Mouse (Mus musculus): ENCODE data around the gene Rab3d. TPM values are rescaled to one million over a fixed set of nuclear protein-coding genes. Genes with fewer than 3 reads are reported as not detected.
"Not testable (repeated sequence)": the region's sequence is repeated elsewhere in the genome, so short reads cannot be mapped to it uniquely, and the experiment has no call there.

The Rab3d gene
- polyA plus RNA-seq, 1 experiment: 14.3 TPM

DNA sequence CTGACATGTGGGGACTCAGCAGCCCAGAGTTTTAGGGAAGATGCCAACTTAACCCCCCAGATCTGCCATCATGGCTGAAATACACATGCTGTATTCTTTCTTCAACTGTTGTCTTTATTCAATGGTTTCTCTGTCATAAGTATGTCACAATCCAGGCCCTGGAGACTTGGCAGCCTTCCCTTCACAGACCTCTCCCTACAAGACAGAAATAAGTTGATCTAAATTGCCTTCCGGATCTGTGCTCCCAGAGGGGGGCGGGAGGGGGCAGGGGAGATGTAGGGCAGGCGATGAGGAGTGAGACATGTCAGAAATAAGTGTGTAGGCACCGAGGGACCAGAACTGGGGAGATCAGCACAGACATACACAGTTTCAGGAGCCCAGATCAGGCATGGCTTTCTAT is 45.8 kb downstream of the Rab3d start:
- H3K4me1 ChIP-seq (ENCODE audit: control insufficient read depth, insufficient read depth, low read length): 0 out of 2 replicates have a peak, but pooled peaks cover 1% of the 10 kb centered on the region
- TF ChIP-seq CTCF (IDR thresholded peaks at IDR 0.05; ENCODE audit: extremely low read depth, insufficient read depth, low read length) (no peak), POLR2A (IDR thresholded peaks at IDR 0.05; ENCODE audit: extremely low read depth, insufficient read depth, low read length) (no peak)
- H3K4me3 ChIP-seq (ENCODE audit: insufficient read depth, low read length): no peak overlapping the region
- H3K27ac ChIP-seq (ENCODE audit: insufficient read depth, low read length): no peak overlapping the region

- TF ChIP-seq CTCF (IDR thresholded peaks at IDR 0.05; ENCODE audit: extremely low read depth, insufficient read depth, low read length) (peak; percentile 78), POLR2A (IDR thresholded peaks at IDR 0.05; ENCODE audit: extremely low read depth, insufficient read depth, low read length) (no peak)
- Histone ChIP-seq H3K27ac (ENCODE audit: insufficient read depth, low read length) (no peak overlapping the region), H3K4me1 (ENCODE audit: control insufficient read depth, insufficient read depth, low read length) (0 out of 2 replicates have a peak, but pooled peaks cover 1% of the 10 kb centered on the region), H3K4me3 (ENCODE audit: insufficient read depth, low read length) (no peak overlapping the region)
These were observed 47.0 kb downstream of the Rab3d start for GRCm38 (mm10) chr9:21870879-21871524.

DNA sequence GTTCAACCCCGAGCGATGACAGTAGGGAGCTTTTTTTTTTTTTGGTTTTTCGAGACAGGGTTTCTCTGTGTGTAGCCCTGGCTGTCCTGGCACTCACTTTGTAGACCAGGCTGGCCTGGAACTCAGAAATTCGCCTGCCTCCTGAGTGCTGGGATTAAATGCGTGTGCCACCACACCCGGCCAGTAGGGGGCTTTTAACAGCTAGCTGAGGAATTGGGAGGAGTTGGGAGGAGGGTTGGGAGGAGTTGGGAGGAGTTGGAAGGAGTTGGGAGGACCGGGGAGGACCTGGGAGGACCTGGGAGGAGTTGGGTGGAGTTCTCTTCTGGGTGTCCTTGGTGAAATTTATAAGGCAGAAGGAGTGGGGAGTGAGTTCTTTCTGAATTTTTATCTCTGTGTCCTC is 48.7 kb downstream of the Rab3d start:
- H3K27ac ChIP-seq (ENCODE audit: insufficient read depth, low read length); H3K4me1 ChIP-seq (ENCODE audit: control insufficient read depth, insufficient read depth, low read length); H3K4me3 ChIP-seq (ENCODE audit: insufficient read depth, low read length): not testable (repeated sequence)

- TF ChIP-seq POLR2A (IDR thresholded peaks at IDR 0.05; ENCODE audit: extremely low read depth, insufficient read depth, low read length): no peak
- TF ChIP-seq CTCF (IDR thresholded peaks at IDR 0.05; ENCODE audit: extremely low read depth, insufficient read depth, low read length): no peak
- H3K4me1 ChIP-seq (ENCODE audit: control insufficient read depth, insufficient read depth, low read length): 0 out of 2 replicates have a peak, but pooled peaks cover 1% of the 10 kb centered on the region
These were observed 50.3 kb downstream of the Rab3d start for GRCm38 (mm10) chr9:21867726-21868125.

GRCm38 (mm10) chr9:21866641-21867040 is 51.4 kb downstream of the Rab3d start:
- 0 out of 2 replicates have a peak, but pooled peaks cover 1% of the 10 kb centered on the region for H3K4me1 ChIP-seq (ENCODE audit: control insufficient read depth, insufficient read depth, low read length)
- H3K4me3 ChIP-seq (ENCODE audit: insufficient read depth, low read length): no peak overlapping the region
- no peak for TF ChIP-seq CTCF (IDR thresholded peaks at IDR 0.05; ENCODE audit: extremely low read depth, insufficient read depth, low read length)
- TF ChIP-seq POLR2A (IDR thresholded peaks at IDR 0.05; ENCODE audit: extremely low read depth, insufficient read depth, low read length): no peak
- H3K27ac ChIP-seq (ENCODE audit: insufficient read depth, low read length): peak overlapping the region; percentile 40; the same call in 1 of the 2 replicates

More at GRCm38 (mm10) chr9:21867726-21868125, 50.3 kb downstream of the Rab3d start:
- Histone ChIP-seq H3K27ac (ENCODE audit: insufficient read depth, low read length) (no peak overlapping the region), H3K4me3 (ENCODE audit: insufficient read depth, low read length) (no peak overlapping the region)

DNA sequence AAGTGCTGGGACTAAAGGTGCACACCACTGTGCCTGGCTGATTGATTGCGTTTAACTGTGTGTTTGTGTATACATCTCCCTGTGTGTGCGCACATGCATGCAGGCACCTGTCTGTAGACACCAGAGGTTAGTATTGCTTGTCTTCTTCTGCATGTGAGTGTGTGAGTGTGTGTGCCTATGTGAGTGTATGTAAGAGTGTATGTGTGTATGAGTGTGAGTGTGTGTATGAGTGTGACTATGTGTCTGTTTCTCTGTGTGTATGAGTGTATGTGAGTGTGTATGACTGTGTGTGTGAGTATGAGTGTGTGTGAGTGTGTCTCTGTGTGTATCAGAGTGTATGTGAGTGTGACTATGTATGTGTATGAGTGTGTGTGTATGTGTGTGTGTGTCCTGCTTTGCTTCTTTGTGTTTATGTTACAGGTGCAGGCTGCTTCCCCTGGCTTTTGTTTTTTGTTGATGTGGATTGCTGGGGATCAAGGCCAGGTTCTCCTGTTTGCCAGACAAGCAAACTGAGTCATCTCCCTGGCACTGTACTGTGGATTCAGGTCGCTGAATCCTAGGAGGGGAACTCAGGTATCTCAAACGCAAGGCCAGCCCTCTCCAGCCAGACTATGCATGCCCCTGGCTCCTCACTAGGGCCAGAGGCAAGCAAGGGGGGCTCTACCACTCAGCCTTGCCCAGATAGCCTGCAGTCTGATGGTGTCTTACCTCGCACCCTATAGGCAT is 52.2 kb downstream of the Rab3d start:
- TF ChIP-seq POLR2A (IDR thresholded peaks at IDR 0.05; ENCODE audit: extremely low read depth, insufficient read depth, low read length) (no peak), CTCF (IDR thresholded peaks at IDR 0.05; ENCODE audit: extremely low read depth, insufficient read depth, low read length) (no peak)
- peak overlapping the region; percentile 40; the same call in 1 of the 2 replicates for H3K27ac ChIP-seq (ENCODE audit: insufficient read depth, low read length)
- H3K4me1 ChIP-seq (ENCODE audit: control insufficient read depth, insufficient read depth, low read length): 0 out of 2 replicates have a peak, but pooled peaks cover 1% of the 10 kb centered on the region
- H3K4me3 ChIP-seq (ENCODE audit: insufficient read depth, low read length): no peak overlapping the region

- Histone ChIP-seq H3K4me3 (ENCODE audit: insufficient read depth, low read length) (no peak overlapping the region), H3K27ac (ENCODE audit: insufficient read depth, low read length) (no peak overlapping the region), H3K4me1 (ENCODE audit: control insufficient read depth, insufficient read depth, low read length) (no peaks in the 10 kb centered on the region)
- TF ChIP-seq CTCF (IDR thresholded peaks at IDR 0.05; ENCODE audit: extremely low read depth, insufficient read depth, low read length) (no peak), POLR2A (IDR thresholded peaks at IDR 0.05; ENCODE audit: extremely low read depth, insufficient read depth, low read length) (no peak)
These were observed 55.8 kb downstream of the Rab3d start for GRCm38 (mm10) chr9:21862181-21862580.

DNA sequence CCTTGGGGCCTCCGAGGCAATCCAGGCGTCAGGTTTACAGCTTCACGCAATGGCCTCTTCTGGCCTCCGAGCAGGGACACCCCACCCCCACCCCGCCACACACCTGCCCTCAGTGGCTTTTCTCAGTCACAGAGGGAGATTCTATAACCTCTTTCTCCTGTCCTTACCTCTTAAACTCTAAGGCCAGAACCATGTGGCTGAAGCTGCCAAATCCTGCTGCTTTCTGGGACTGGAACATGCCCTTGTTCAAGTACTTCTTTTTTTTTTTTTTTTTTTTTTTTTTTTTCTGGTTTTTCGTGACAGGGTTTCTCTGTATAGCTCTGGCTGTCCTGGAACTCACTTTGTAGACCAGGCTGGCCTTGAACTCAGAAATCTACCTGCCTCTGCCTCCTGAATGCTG is 57.6 kb downstream of the Rab3d start:
- not testable (repeated sequence) for H3K4me3 ChIP-seq (ENCODE audit: insufficient read depth, low read length); H3K4me1 ChIP-seq (ENCODE audit: control insufficient read depth, insufficient read depth, low read length); H3K27ac ChIP-seq (ENCODE audit: insufficient read depth, low read length)

DNA sequence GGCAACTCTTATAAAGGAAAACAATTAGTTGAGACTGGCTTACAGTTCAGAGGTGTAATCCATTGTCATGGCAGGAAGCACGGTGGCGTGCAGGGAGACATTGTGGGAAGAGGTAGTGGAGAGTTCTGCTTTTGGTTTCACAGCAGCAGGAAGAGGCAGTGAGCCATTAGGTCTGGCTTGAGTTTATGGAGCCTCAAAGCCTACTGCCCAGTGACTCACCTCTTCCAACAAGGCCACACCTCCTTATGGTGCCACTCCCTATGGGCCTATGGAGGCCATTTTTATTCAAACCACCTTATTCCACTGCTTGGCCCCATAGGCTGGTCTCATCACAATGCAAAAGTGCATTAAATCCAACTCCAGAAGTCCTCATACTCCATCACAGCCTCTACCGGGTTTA is 58.4 kb downstream of the Rab3d start:
- H3K4me3 ChIP-seq (ENCODE audit: insufficient read depth, low read length): no peak overlapping the region
- no peak for TF ChIP-seq CTCF (IDR thresholded peaks at IDR 0.05; ENCODE audit: extremely low read depth, insufficient read depth, low read length)
- TF ChIP-seq POLR2A (IDR thresholded peaks at IDR 0.05; ENCODE audit: extremely low read depth, insufficient read depth, low read length): no peak

GRCm38 (mm10) chr9:21858084-21858483 is 59.9 kb downstream of the Rab3d start:
- Histone ChIP-seq H3K4me3 (ENCODE audit: insufficient read depth, low read length) (no peak overlapping the region), H3K4me1 (ENCODE audit: control insufficient read depth, insufficient read depth, low read length) (no peaks in the 10 kb centered on the region), H3K27ac (ENCODE audit: insufficient read depth, low read length) (no peak overlapping the region)
- TF ChIP-seq CTCF (IDR thresholded peaks at IDR 0.05; ENCODE audit: extremely low read depth, insufficient read depth, low read length) (no peak), POLR2A (IDR thresholded peaks at IDR 0.05; ENCODE audit: extremely low read depth, insufficient read depth, low read length) (no peak)

More for the DNA sequence above, 58.4 kb downstream of the Rab3d start:
- Histone ChIP-seq H3K4me1 (ENCODE audit: control insufficient read depth, insufficient read depth, low read length) (no peaks in the 10 kb centered on the region), H3K27ac (ENCODE audit: insufficient read depth, low read length) (no peak overlapping the region)
